Mouse (Mus musculus) cerebellum, postnatal 10 days (tissue): ENCODE measurements around the gene Adamts15.

Source experiments
- DNase-seq, 2 experiments: peaks; one replicate each; pipeline ENCODE4 v3.0.0; 2021; ENCODE audit warnings: mixed read lengths in 2 of 2

Gene Adamts15

GRCm38 (mm10) chr9:30876552-30876951 is 45.7 kb downstream of the Adamts15 start:
- no peak for DNase-seq

- DNase-seq = no peak
Observed at GRCm38 (mm10) chr9:30855837-30856236, 66.4 kb downstream of the Adamts15 start.

- DNase-seq = peak; percentile 27 to 53
Observed at GRCm38 (mm10) chr9:30851841-30852240, 70.4 kb downstream of the Adamts15 start.

- no peak for DNase-seq
Observed at GRCm38 (mm10) chr9:30849951-30850350, 72.3 kb downstream of the Adamts15 start.

GRCm38 (mm10) chr9:30849444-30849843 is 72.8 kb downstream of the Adamts15 start:
- no peak for DNase-seq
